Mouse (Mus musculus) bone marrow macrophage, adult 2 months (primary cell): ENCODE data around the gene Epas1. TPM values are rescaled to one million over a fixed set of nuclear protein-coding genes. Genes with fewer than 3 reads are reported as not detected.

Experiments
- H3K27ac ChIP-seq: 2 replicates; pipeline ENCODE4 v1.5.1; 2012; ENCODE audit warnings: low read depth, low read length; ENCODE audit not compliant: insufficient read depth
- H3K4me1 ChIP-seq: 2 replicates; pipeline ENCODE4 v1.6.1; 2012; ENCODE audit warnings: low read length; ENCODE audit not compliant: control insufficient read depth, insufficient read depth
- H3K4me3 ChIP-seq: 2 replicates; pipeline ENCODE4 v1.5.1; 2012; ENCODE audit warnings: mild to moderate bottlenecking, low read length, moderate library complexity; ENCODE audit not compliant: insufficient read depth
- CTCF ChIP-seq: IDR thresholded peaks from 2 replicates; pipeline ENCODE4 v1.5.1; 2012; ENCODE audit warnings: low read depth, mild to moderate bottlenecking, low read length, moderate library complexity
- POLR2A ChIP-seq: IDR thresholded peaks from 2 replicates; pipeline ENCODE4 v1.6.1; 2012; ENCODE audit warnings: mild to moderate bottlenecking, low read depth, low read length, borderline replicate concordance
- polyA plus RNA-seq: library from polyadenylated mRNA; stranded (reverse); fragments of >200 nt; gene quantifications from 2 replicates; pipeline ENCODE4 v1.2.4, GENCODE M21; 2012; ENCODE audit not compliant: missing spikeins, insufficient read depth, insufficient read length

The Epas1 gene
- polyA plus RNA-seq, 1 experiment = 0.74 TPM

- no peak overlapping the region for H3K27ac ChIP-seq
- no peak for TF ChIP-seq POLR2A
- no peak for TF ChIP-seq CTCF
- no peak overlapping the region for H3K4me3 ChIP-seq
- peaks cover 21% of the 10 kb centered on the region for H3K4me1 ChIP-seq
Observed at GRCm38 (mm10) chr17:86785612-86786011, 32.1 kb downstream of the Epas1 start.

- Histone ChIP-seq H3K4me1 (peaks cover 21% of the 10 kb centered on the region), H3K27ac (no peak overlapping the region), H3K4me3 (no peak overlapping the region)
- TF ChIP-seq CTCF (no peak), POLR2A (no peak)
Observed at GRCm38 (mm10) chr17:86786496-86786895, 33.0 kb downstream of the Epas1 start.

- TF ChIP-seq CTCF = no peak
- TF ChIP-seq POLR2A = no peak
- no peak overlapping the region for H3K4me3 ChIP-seq
- H3K4me1 ChIP-seq = peaks cover 21% of the 10 kb centered on the region
- H3K27ac ChIP-seq = no peak overlapping the region
Observed at GRCm38 (mm10) chr17:86787805-86788204, 34.3 kb downstream of the Epas1 start.

GRCm38 (mm10) chr17:86788316-86788715, 34.8 kb downstream of the Epas1 start:
- peaks cover 21% of the 10 kb centered on the region for H3K4me1 ChIP-seq
- no peak overlapping the region for H3K4me3 ChIP-seq
- TF ChIP-seq POLR2A = no peak
- no peak for TF ChIP-seq CTCF
- H3K27ac ChIP-seq = no peak overlapping the region

- Histone ChIP-seq H3K27ac (no peak overlapping the region), H3K4me3 (no peak overlapping the region), H3K4me1 (peaks cover 16% of the 10 kb centered on the region)
- no peak for TF ChIP-seq CTCF
Observed at GRCm38 (mm10) chr17:86791925-86792324, 38.4 kb downstream of the Epas1 start.

GRCm38 (mm10) chr17:86795773-86796172, 42.3 kb downstream of the Epas1 start:
- H3K4me1 ChIP-seq = peaks cover 6% of the 10 kb centered on the region
- TF ChIP-seq POLR2A = no peak
- no peak overlapping the region for H3K4me3 ChIP-seq
- no peak overlapping the region for H3K27ac ChIP-seq

GRCm38 (mm10) chr17:86797031-86797430, 43.5 kb downstream of the Epas1 start:
- Histone ChIP-seq H3K4me1 (peaks cover 6% of the 10 kb centered on the region), H3K4me3 (no peak overlapping the region), H3K27ac (no peak overlapping the region)
- TF ChIP-seq CTCF (no peak), POLR2A (no peak)

- Histone ChIP-seq H3K4me3 (no peak overlapping the region), H3K27ac (no peak overlapping the region), H3K4me1 (peaks cover 10% of the 10 kb centered on the region)
- TF ChIP-seq CTCF (no peak), POLR2A (no peak)
Observed at GRCm38 (mm10) chr17:86798460-86798859, 45.0 kb downstream of the Epas1 start.

- Histone ChIP-seq H3K4me1 (peaks cover 10% of the 10 kb centered on the region), H3K4me3 (no peak overlapping the region), H3K27ac (no peak overlapping the region)
- no peak for TF ChIP-seq CTCF
- TF ChIP-seq POLR2A = no peak
Observed at GRCm38 (mm10) chr17:86798951-86799350, 45.5 kb downstream of the Epas1 start.

- Histone ChIP-seq H3K4me1 (peaks cover 10% of the 10 kb centered on the region), H3K4me3 (no peak overlapping the region), H3K27ac (no peak overlapping the region)
- TF ChIP-seq POLR2A = no peak
- TF ChIP-seq CTCF = no peak
Observed at GRCm38 (mm10) chr17:86800535-86800934, 47.0 kb downstream of the Epas1 start.

- TF ChIP-seq POLR2A (no peak), CTCF (no peak)
- H3K27ac ChIP-seq = no peak overlapping the region
- peaks cover 10% of the 10 kb centered on the region for H3K4me1 ChIP-seq
- H3K4me3 ChIP-seq = no peak overlapping the region
Observed at GRCm38 (mm10) chr17:86801213-86801815, 47.8 kb downstream of the Epas1 start.
